Mouse (Mus musculus) A20 (cell line): ENCODE measurements at regions not wholly inside any gene's neighbourhood (a gene's known extent, or its start where the extent isn't known, plus 50 kb on each side); places are given as distances from the start of the nearest gene placed in this dataset.

Experiments
- DNase-seq: peaks from one replicate; pipeline ENCODE4 v3.0.0-alpha.2; 2011; ENCODE audit warnings: low read depth, low spot score

GRCm38 (mm10) chr13:19888983-19889773 is 65.1 kb upstream of the Gpr141 start:
- DNase-seq = no peak

- no peak for DNase-seq
Measured at GRCm38 (mm10) chr13:19883896-19884658, 60.0 kb upstream of the Gpr141 start.

GRCm38 (mm10) chr13:19882889-19883288 is 58.8 kb upstream of the Gpr141 start:
- no peak for DNase-seq

- DNase-seq = no peak
Measured at GRCm38 (mm10) chr13:19881772-19882171, 57.7 kb upstream of the Gpr141 start.

- no peak for DNase-seq
Measured at GRCm38 (mm10) chr13:19874621-19875249, 50.7 kb upstream of the Gpr141 start.
